Mouse (Mus musculus): ENCODE results near the gene Slit3.
A peak's percentile ranks its signal among the peaks of the same experiment; 100 is the strongest.

The Slit3 gene

GRCm38 (mm10) chr11:35124489-35125107 is 3.6 kb downstream of the Slit3 start:
- DNase-seq (ENCODE audit: low spot score in 2 of 2), result no peak

GRCm38 (mm10) chr11:35125108-35125490 is 4.1 kb downstream of the Slit3 start:
- no peak for DNase-seq (ENCODE audit: low spot score in 2 of 2)

- DNase-seq (ENCODE audit: low spot score in 2 of 2), result no peak
Measured at GRCm38 (mm10) chr11:35131740-35132139, 10.7 kb downstream of the Slit3 start.

- DNase-seq (ENCODE audit: low spot score in 2 of 2), result no peak
Measured at GRCm38 (mm10) chr11:35136625-35137024, 15.6 kb downstream of the Slit3 start.

GRCm38 (mm10) chr11:35140092-35140491 is 19.1 kb downstream of the Slit3 start:
- no peak for DNase-seq (ENCODE audit: low spot score in 2 of 2)

GRCm38 (mm10) chr11:35142202-35142601 is 21.2 kb downstream of the Slit3 start:
- no peak for DNase-seq (ENCODE audit: low spot score in 2 of 2)

GRCm38 (mm10) chr11:35142698-35143360 is 21.8 kb downstream of the Slit3 start:
- peak; percentile 42 to 45 for DNase-seq (ENCODE audit: low spot score in 2 of 2)

GRCm38 (mm10) chr11:35147818-35148445 is 26.9 kb downstream of the Slit3 start:
- no peak for DNase-seq (ENCODE audit: low spot score in 2 of 2)

- DNase-seq (ENCODE audit: low spot score in 2 of 2), result no peak
Measured at GRCm38 (mm10) chr11:35151539-35151951, 30.5 kb downstream of the Slit3 start.

- no peak for DNase-seq (ENCODE audit: low spot score in 2 of 2)
Measured at GRCm38 (mm10) chr11:35152875-35153274, 31.9 kb downstream of the Slit3 start.

GRCm38 (mm10) chr11:35154449-35154848 is 33.4 kb downstream of the Slit3 start:
- DNase-seq (ENCODE audit: low spot score in 2 of 2), result no peak

GRCm38 (mm10) chr11:35155281-35155680 is 34.3 kb downstream of the Slit3 start:
- DNase-seq (ENCODE audit: low spot score in 2 of 2), result no peak

GRCm38 (mm10) chr11:35156676-35157075 is 35.7 kb downstream of the Slit3 start:
- no peak for DNase-seq (ENCODE audit: low spot score in 2 of 2)

GRCm38 (mm10) chr11:35160682-35161211 is 39.7 kb downstream of the Slit3 start:
- no peak for DNase-seq (ENCODE audit: low spot score in 2 of 2)

- DNase-seq (ENCODE audit: low spot score in 2 of 2), result no peak
Measured at GRCm38 (mm10) chr11:35163396-35163795, 42.4 kb downstream of the Slit3 start.

- no peak for DNase-seq (ENCODE audit: low spot score in 2 of 2)
Measured at GRCm38 (mm10) chr11:35167176-35167575, 46.2 kb downstream of the Slit3 start.

GRCm38 (mm10) chr11:35171505-35171904 is 50.5 kb downstream of the Slit3 start:
- no peak for DNase-seq (ENCODE audit: low spot score in 2 of 2)

GRCm38 (mm10) chr11:35177564-35177963 is 56.5 kb downstream of the Slit3 start:
- no peak for DNase-seq (ENCODE audit: low spot score in 2 of 2)

GRCm38 (mm10) chr11:35178144-35178817 is 57.3 kb downstream of the Slit3 start:
- peak; percentile 36 to 52 for DNase-seq (ENCODE audit: low spot score in 2 of 2)

- no peak for DNase-seq (ENCODE audit: low spot score in 2 of 2)
Measured at GRCm38 (mm10) chr11:35179305-35179704, 58.3 kb downstream of the Slit3 start.

- DNase-seq (ENCODE audit: low spot score in 2 of 2), result no peak
Measured at GRCm38 (mm10) chr11:35182887-35183286, 61.9 kb downstream of the Slit3 start.

GRCm38 (mm10) chr11:35194826-35195225 is 73.8 kb downstream of the Slit3 start:
- DNase-seq (ENCODE audit: low spot score in 2 of 2), result no peak

Data from frontal cortex, postnatal 25 days (tissue).